Mouse (Mus musculus): ENCODE data around the gene Ifi27l2a. TPM values are rescaled to one million over a fixed set of nuclear protein-coding genes. Genes with fewer than 3 reads are reported as not detected.
"Not testable (repeated sequence)": the region's sequence is repeated elsewhere in the genome, so short reads cannot be mapped to it uniquely, and the experiment has no call there.

Ifi27l2a gene
- total RNA-seq (2014; rRNA removed) (7.8 and 9.4 TPM in 2 replicates), polyA plus RNA-seq (2015; fragmentation: Nextera tagmentation; extraction: Ambion mirVana) (10.2 and 16.4 TPM in 2 replicates)

- Histone ChIP-seq H3K27me3 (ENCODE audit: insufficient read depth, low read length) (no peaks in the 10 kb centered on the region), H3K36me3 (ENCODE audit: insufficient read depth) (no peaks in the 10 kb centered on the region), H3K27ac (ENCODE audit: low read depth, low read length) (no peak within 1 kb of the TSS), H3K4me3 (ENCODE audit: low read depth, low read length) (no peak within 1 kb of the TSS), H3K9ac (no peak within 1 kb of the TSS), H3K4me2 (ENCODE audit: low read depth) (no peak within 1 kb of the TSS), H3K4me1 (ENCODE audit: insufficient read depth) (no peaks in the 10 kb centered on the region), H3K9me3 (ENCODE audit: low read length) (no peaks in the 10 kb centered on the region)
- no peak for DNase-seq
- ATAC-seq: no peak
- WGBS: 63% methylated on average over 3 of the region's 3 CpGs
- TF ChIP-seq CTCF (IDR thresholded peaks at IDR 0.05; ENCODE audit: low read depth): no peak
Observed at GRCm38 (mm10) chr12:103443524-103443923, at the start of gene Ifi27l2a. Ifi27l2a (minus strand) TSS chr12:103443680.

GRCm38 (mm10) chr12:103492767-103493166 is 49.3 kb upstream of the Ifi27l2a start:
- DNase-seq (peak; percentile 78), ATAC-seq (peak; percentile 32; the same call in 1 of the 2 replicates)
- Histone ChIP-seq H3K4me1 (ENCODE audit: insufficient read depth) (no peaks in the 10 kb centered on the region), H3K27me3 (ENCODE audit: insufficient read depth, low read length) (no peaks in the 10 kb centered on the region), H3K9me3 (ENCODE audit: low read length) (no peaks in the 10 kb centered on the region), H3K9ac (no peak overlapping the region), H3K4me2 (ENCODE audit: low read depth) (no peak overlapping the region), H3K27ac (ENCODE audit: low read depth, low read length) (no peak overlapping the region), H3K36me3 (ENCODE audit: insufficient read depth) (no peaks in the 10 kb centered on the region), H3K4me3 (ENCODE audit: low read depth, low read length) (no peak overlapping the region)
- TF ChIP-seq CTCF (IDR thresholded peaks at IDR 0.05; ENCODE audit: low read depth): peak; percentile 89
- WGBS: 37% methylated on average over 5 of the region's 5 CpGs

- DNase-seq (no peak), ATAC-seq (no peak)
- WGBS: 81% methylated on average over 3 of the region's 3 CpGs
- Histone ChIP-seq H3K4me1 (ENCODE audit: insufficient read depth) (no peaks in the 10 kb centered on the region), H3K4me2 (ENCODE audit: low read depth) (no peak overlapping the region), H3K27me3 (ENCODE audit: insufficient read depth, low read length) (no peaks in the 10 kb centered on the region), H3K4me3 (ENCODE audit: low read depth, low read length) (no peak overlapping the region), H3K9ac (no peak overlapping the region), H3K36me3 (ENCODE audit: insufficient read depth) (no peaks in the 10 kb centered on the region), H3K27ac (ENCODE audit: low read depth, low read length) (no peak overlapping the region), H3K9me3 (ENCODE audit: low read length) (no peaks in the 10 kb centered on the region)
- no peak for TF ChIP-seq CTCF (IDR thresholded peaks at IDR 0.05; ENCODE audit: low read depth)
Observed at GRCm38 (mm10) chr12:103491091-103491730, 47.7 kb upstream of the Ifi27l2a start.

- Histone ChIP-seq H3K4me3 (ENCODE audit: low read depth, low read length) (no peak overlapping the region), H3K9me3 (ENCODE audit: low read length) (no peaks in the 10 kb centered on the region), H3K9ac (no peak overlapping the region), H3K4me1 (ENCODE audit: insufficient read depth) (no peaks in the 10 kb centered on the region), H3K4me2 (ENCODE audit: low read depth) (no peak overlapping the region), H3K27me3 (ENCODE audit: insufficient read depth, low read length) (no peaks in the 10 kb centered on the region), H3K27ac (ENCODE audit: low read depth, low read length) (no peak overlapping the region), H3K36me3 (ENCODE audit: insufficient read depth) (no peaks in the 10 kb centered on the region)
- TF ChIP-seq CTCF (IDR thresholded peaks at IDR 0.05; ENCODE audit: low read depth): no peak
- WGBS: 77% methylated on average over 2 of the region's 2 CpGs
- no peak for DNase-seq
- ATAC-seq: no peak
Observed at GRCm38 (mm10) chr12:103487750-103488149, 44.3 kb upstream of the Ifi27l2a start.

- no peaks in the 10 kb centered on the region for H3K27me3 ChIP-seq (ENCODE audit: insufficient read depth, low read length)
- H3K9ac ChIP-seq: no peak overlapping the region
- TF ChIP-seq CTCF (IDR thresholded peaks at IDR 0.05; ENCODE audit: low read depth): no peak
- DNase-seq (no peak), ATAC-seq (no peak)
- no peaks in the 10 kb centered on the region for H3K36me3 ChIP-seq (ENCODE audit: insufficient read depth)
- H3K4me2 ChIP-seq (ENCODE audit: low read depth): no peak overlapping the region
- no peak overlapping the region for H3K4me3 ChIP-seq (ENCODE audit: low read depth, low read length)
- no peaks in the 10 kb centered on the region for H3K9me3 ChIP-seq (ENCODE audit: low read length)
- H3K27ac ChIP-seq (ENCODE audit: low read depth, low read length): no peak overlapping the region
- H3K4me1 ChIP-seq (ENCODE audit: insufficient read depth): no peaks in the 10 kb centered on the region
- 69% methylated on average over 4 of the region's 4 CpGs for WGBS
Observed at GRCm38 (mm10) chr12:103487276-103487675, 43.8 kb upstream of the Ifi27l2a start.

GRCm38 (mm10) chr12:103486726-103487125 is 43.2 kb upstream of the Ifi27l2a start:
- no peak for TF ChIP-seq CTCF (IDR thresholded peaks at IDR 0.05; ENCODE audit: low read depth)
- Histone ChIP-seq H3K36me3 (ENCODE audit: insufficient read depth) (no peaks in the 10 kb centered on the region), H3K27ac (ENCODE audit: low read depth, low read length) (no peak overlapping the region), H3K4me3 (ENCODE audit: low read depth, low read length) (no peak overlapping the region), H3K27me3 (ENCODE audit: insufficient read depth, low read length) (no peaks in the 10 kb centered on the region), H3K9me3 (ENCODE audit: low read length) (no peaks in the 10 kb centered on the region), H3K4me1 (ENCODE audit: insufficient read depth) (no peaks in the 10 kb centered on the region), H3K4me2 (ENCODE audit: low read depth) (no peak overlapping the region), H3K9ac (no peak overlapping the region)
- no peak for ATAC-seq
- 89% methylated on average over 1 of the region's 1 CpGs for WGBS
- DNase-seq: no peak

GRCm38 (mm10) chr12:103484200-103484972 is 40.9 kb upstream of the Ifi27l2a start:
- not testable (repeated sequence) for H3K27me3 ChIP-seq (ENCODE audit: insufficient read depth, low read length); H3K4me2 ChIP-seq (ENCODE audit: low read depth); H3K9ac ChIP-seq; H3K4me1 ChIP-seq (ENCODE audit: insufficient read depth); H3K36me3 ChIP-seq (ENCODE audit: insufficient read depth); H3K9me3 ChIP-seq (ENCODE audit: low read length); DNase-seq; H3K4me3 ChIP-seq (ENCODE audit: low read depth, low read length); H3K27ac ChIP-seq (ENCODE audit: low read depth, low read length); ATAC-seq
- WGBS: 63% methylated on average over 9 of the region's 9 CpGs

All from forebrain, postnatal 0 days (tissue).